Mouse (Mus musculus) heart, adult 2 months (tissue): ENCODE results near the gene Prdm16. TPM values are rescaled to one million over a fixed set of nuclear protein-coding genes. Genes with fewer than 3 reads are reported as not detected.

ENCODE experiments used
- DNase-seq, 2 experiments: peaks; one replicate each; pipeline ENCODE4 v3.0.0; 2021
- H3K27ac ChIP-seq: fragments of 200-600 bp; 2 replicates; pipeline ENCODE4 v1.8.1; 2022
- H3K27me3 ChIP-seq: fragments of 200-500 bp; 2 replicates; pipeline ENCODE4 v1.6.1; 2012; ENCODE audit warnings: mild to moderate bottlenecking, low read length, inconsistent platforms, mixed read lengths; ENCODE audit not compliant: control insufficient read depth, insufficient read depth
- H3K36me3 ChIP-seq: fragments of 200-500 bp; 2 replicates; pipeline ENCODE4 v1.6.1; 2012; ENCODE audit warnings: low read length, inconsistent platforms; ENCODE audit not compliant: control insufficient read depth, insufficient read depth
- H3K4me1 ChIP-seq: fragments of 200-500 bp; 2 replicates; pipeline ENCODE4 v1.6.1; 2011; ENCODE audit warnings: low read length; ENCODE audit not compliant: control insufficient read depth, insufficient read depth
- H3K4me3 ChIP-seq: fragments of 200-600 bp; 2 replicates; pipeline ENCODE4 v1.8.1; 2022
- H3K79me2 ChIP-seq: fragments of 200-500 bp; replicated peaks from 2 replicates; pipeline ENCODE4 v1.6.1; 2012; ENCODE audit warnings: mild to moderate bottlenecking, inconsistent platforms, low read length, moderate library complexity, mixed read lengths; ENCODE audit not compliant: control insufficient read depth, insufficient read depth
- H3K9ac ChIP-seq: fragments of 200-500 bp; 2 replicates; pipeline ENCODE4 v1.6.1; 2012; ENCODE audit warnings: low read depth, mild to moderate bottlenecking, control low read depth, inconsistent platforms, low read length, mixed read lengths
- CTCF ChIP-seq: fragments of 200-600 bp; IDR thresholded peaks from 2 replicates; pipeline ENCODE4 v1.8.1; 2022; ENCODE audit warnings: antibody characterized with exemption, mild to moderate bottlenecking, moderate library complexity
- EP300 ChIP-seq: fragments of 200-500 bp; IDR thresholded peaks from 2 replicates; pipeline ENCODE4 v1.6.1; 2011; ENCODE audit warnings: low read depth, low read length, control low read depth; ENCODE audit not compliant: insufficient read depth
- POLR2A ChIP-seq: fragments of 200-500 bp; IDR thresholded peaks from 2 replicates; pipeline ENCODE4 v1.6.1; 2011; ENCODE audit warnings: mild to moderate bottlenecking, low read depth, low read length, control low read depth; ENCODE audit not compliant: insufficient read depth
- whole genome bisulfite sequencing: fragments of 180-500 bp; shearing (Covaris S2); methylation state at CpG from one replicate; pipeline ENCODE4 v1.1.7; 2018; 5-methylcytosine and 5-hydroxymethylcytosine counted together
- intact Hi-C: fragments of 180-260 bp; cut with DNase I; formaldehyde crosslinking; loops from one replicate; pipeline ENCODE4 v1.15.1; 2025
- polyA plus RNA-seq: library from polyadenylated mRNA; depleted of rRNA; stranded (reverse); fragments of >200 nt; gene quantifications from 2 replicates; pipeline ENCODE4 v1.2.3, GENCODE M21; 2012
- total RNA-seq, 2 experiments: library from RNA; stranded (reverse); gene quantifications; 2 replicates each; pipeline ENCODE4 v1.2.3; 2021

Gene Prdm16
- total and polyA plus RNA-seq, 3 experiments = 7.6 to 18.1 (median 16.8) TPM

GRCm38 (mm10) chr4:154540671-154541070 lies 96.0 kb downstream of the Prdm16 start:
- Histone ChIP-seq H3K27me3 (no peaks in the 10 kb centered on the region), H3K36me3 (no peaks in the 10 kb centered on the region), H3K79me2 (no peaks in the 10 kb centered on the region), H3K4me1 (peaks cover 6% of the 10 kb centered on the region), H3K4me3 (no peak overlapping the region), H3K27ac (no peak overlapping the region; the same call in 1 of the 2 replicates), H3K9ac (no peak overlapping the region)
- DNase-seq = no peak
- intact Hi-C loops = loop anchor here (5.0 kb wide), 1 partner anchor 82 kb away; no protein-coding TSS in a partner anchor
- TF ChIP-seq EP300 (no peak), POLR2A (no peak)
- 50% methylated on average over 10 of the region's 10 CpGs for WGBS

GRCm38 (mm10) chr4:154539703-154540102 lies 97.0 kb downstream of the Prdm16 start:
- H3K27me3 ChIP-seq = no peaks in the 10 kb centered on the region
- intact Hi-C loops = loop anchor here (5.0 kb wide), 1 partner anchor 83 kb away; no protein-coding TSS in a partner anchor
- DNase-seq = no peak
- TF ChIP-seq POLR2A (no peak), CTCF (no peak), EP300 (no peak)
- H3K79me2 ChIP-seq = no peaks in the 10 kb centered on the region; the same call in 1 of the 2 replicates
- H3K27ac ChIP-seq = no peak overlapping the region
- 86% methylated on average over 12 of the region's 12 CpGs for WGBS
- H3K4me3 ChIP-seq = no peak overlapping the region
- H3K4me1 ChIP-seq = peaks cover 6% of the 10 kb centered on the region
- no peak overlapping the region for H3K9ac ChIP-seq
- H3K36me3 ChIP-seq = no peaks in the 10 kb centered on the region

GRCm38 (mm10) chr4:154538727-154539126 lies 97.9 kb downstream of the Prdm16 start:
- Histone ChIP-seq H3K79me2 (no peaks in the 10 kb centered on the region; the same call in 1 of the 2 replicates), H3K4me3 (no peak overlapping the region), H3K4me1 (peaks cover 6% of the 10 kb centered on the region), H3K27me3 (no peaks in the 10 kb centered on the region), H3K27ac (no peak overlapping the region), H3K9ac (no peak overlapping the region), H3K36me3 (no peaks in the 10 kb centered on the region)
- TF ChIP-seq POLR2A = no peak
- TF ChIP-seq EP300 = no peak
- TF ChIP-seq CTCF = no peak
- WGBS = 76% methylated on average over 4 of the region's 4 CpGs
- no peak for DNase-seq
- intact Hi-C loops = no loop called here

- no peak overlapping the region for H3K9ac ChIP-seq
- H3K4me3 ChIP-seq = no peak overlapping the region
- H3K79me2 ChIP-seq = no peaks in the 10 kb centered on the region; the same call in 1 of the 2 replicates
- intact Hi-C loops = no loop called here
- no peak for DNase-seq
- 44% methylated on average over 5 of the region's 5 CpGs for WGBS
- peaks cover 4% of the 10 kb centered on the region for H3K4me1 ChIP-seq
- H3K27me3 ChIP-seq = no peaks in the 10 kb centered on the region
- no peaks in the 10 kb centered on the region for H3K36me3 ChIP-seq
- H3K27ac ChIP-seq = no peak overlapping the region
- TF ChIP-seq EP300 (no peak), CTCF (no peak), POLR2A (no peak)
These were observed 100.6 kb downstream of the Prdm16 start for GRCm38 (mm10) chr4:154536110-154536509.

GRCm38 (mm10) chr4:154531368-154531767 lies 105.3 kb downstream of the Prdm16 start:
- TF ChIP-seq CTCF (no peak), POLR2A (no peak), EP300 (no peak)
- Histone ChIP-seq H3K36me3 (no peaks in the 10 kb centered on the region), H3K79me2 (no peaks in the 10 kb centered on the region; the same call in 1 of the 2 replicates), H3K9ac (no peak overlapping the region), H3K27me3 (no peaks in the 10 kb centered on the region), H3K4me1 (peaks cover 5% of the 10 kb centered on the region), H3K4me3 (no peak overlapping the region), H3K27ac (no peak overlapping the region)
- 53% methylated on average over 4 of the region's 4 CpGs for WGBS
- no peak for DNase-seq
- intact Hi-C loops = no loop called here

GRCm38 (mm10) chr4:154530336-154530735 lies 106.3 kb downstream of the Prdm16 start:
- Histone ChIP-seq H3K9ac (no peak overlapping the region), H3K36me3 (no peaks in the 10 kb centered on the region), H3K4me1 (peaks cover 2% of the 10 kb centered on the region; the same call in 1 of the 2 replicates), H3K27ac (no peak overlapping the region), H3K27me3 (no peaks in the 10 kb centered on the region), H3K79me2 (no peaks in the 10 kb centered on the region; the same call in 1 of the 2 replicates), H3K4me3 (no peak overlapping the region)
- TF ChIP-seq POLR2A (no peak), EP300 (no peak), CTCF (no peak)
- intact Hi-C loops = no loop called here
- no peak for DNase-seq
- WGBS = 65% methylated on average over 7 of the region's 7 CpGs
